Mouse (Mus musculus): ENCODE results near the gene Doxl2.

DNA sequence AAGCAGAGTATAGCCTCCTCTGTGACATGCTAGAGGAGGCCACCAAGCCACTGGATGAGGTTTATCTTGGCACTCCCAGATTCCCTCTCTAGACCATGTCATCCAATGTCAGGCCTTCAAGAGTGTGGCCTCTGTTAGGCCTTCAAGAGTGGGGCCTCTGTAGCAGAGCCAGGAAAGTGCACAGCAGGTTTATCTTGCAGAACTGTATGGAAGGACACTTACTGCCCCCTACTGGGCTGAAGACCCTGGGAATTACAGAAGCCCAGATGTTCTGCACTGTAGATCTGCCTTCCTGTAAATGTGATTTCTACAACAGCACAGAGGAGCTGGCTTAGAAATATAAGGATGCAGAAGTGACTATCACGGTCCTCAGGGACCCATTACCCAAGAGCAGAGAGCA, 19.8 kb upstream of the Doxl2 start:
- TF ChIP-seq EP300 (IDR thresholded peaks at IDR 0.05) (no peak), CTCF (IDR thresholded peaks at IDR 0.05) (peak; percentile 81)

All from lung, postnatal 0 days (tissue).